Mouse (Mus musculus) liver, embryonic 15.5 days (tissue): ENCODE data around the gene Gm10309. TPM values are rescaled to one million over a fixed set of nuclear protein-coding genes. Genes with fewer than 3 reads are reported as not detected.

Source experiments
- ATAC-seq: fragments of 200-750 bp; cut with Nextera tagmentation; 2 replicates; pipeline ENCODE4 v1.8.0; 2017; ENCODE audit warnings: moderate number of reproducible peaks, mild to moderate bottlenecking, moderate library complexity; ENCODE audit not compliant: insufficient read depth
- H3K27ac ChIP-seq: fragments of 300-500 bp; sonication (generic); replicated peaks from 2 replicates; pipeline ENCODE4 v1.5.1; 2015; ENCODE audit warnings: mild to moderate bottlenecking, inconsistent platforms
- H3K27me3 ChIP-seq: fragments of 300-500 bp; sonication (generic); 2 replicates; pipeline ENCODE4 v1.6.1; 2015; ENCODE audit warnings: mild to moderate bottlenecking, inconsistent platforms
- H3K36me3 ChIP-seq: fragments of 300-500 bp; sonication (generic); replicated peaks from 2 replicates; pipeline ENCODE4 v1.6.1; 2015; ENCODE audit warnings: moderate library complexity, mild to moderate bottlenecking, inconsistent platforms
- H3K4me1 ChIP-seq: fragments of 300-500 bp; sonication (generic); replicated peaks from 2 replicates; pipeline ENCODE4 v1.6.1; 2015; ENCODE audit warnings: inconsistent platforms
- H3K4me2 ChIP-seq: fragments of 300-500 bp; sonication (generic); 2 replicates; pipeline ENCODE4 v1.6.1; 2015; ENCODE audit warnings: moderate library complexity, mild to moderate bottlenecking, inconsistent platforms
- H3K4me3 ChIP-seq: fragments of 300-500 bp; sonication (generic); replicated peaks from 2 replicates; pipeline ENCODE4 v1.5.1; 2015; ENCODE audit warnings: mild to moderate bottlenecking, inconsistent platforms
- H3K9ac ChIP-seq: fragments of 300-500 bp; sonication (generic); 2 replicates; pipeline ENCODE4 v1.6.1; 2015; ENCODE audit warnings: moderate library complexity, mild to moderate bottlenecking, inconsistent platforms
- H3K9me3 ChIP-seq: fragments of 300-500 bp; sonication (generic); replicated peaks from 2 replicates; pipeline ENCODE4 v1.6.1; 2016; ENCODE audit warnings: inconsistent platforms
- whole genome bisulfite sequencing: fragments of 180-500 bp; shearing (Covaris S2); methylation state at CpG from one replicate; pipeline ENCODE4 v1.1.7; 2015; ENCODE audit warnings: mixed read lengths; ENCODE audit not compliant: insufficient replicate concordance; 5-methylcytosine and 5-hydroxymethylcytosine counted together
- polyA plus RNA-seq: library from polyadenylated mRNA; unstranded; fragments of >200 nt; fragmentation: Nextera tagmentation; extraction: Ambion mirVana; gene quantifications from 2 replicates; pipeline ENCODE4 v1.2.1, GENCODE M21; 2015

The Gm10309 gene
- polyA plus RNA-seq, 1 experiment from 2014 or later, result not detected

DNA sequence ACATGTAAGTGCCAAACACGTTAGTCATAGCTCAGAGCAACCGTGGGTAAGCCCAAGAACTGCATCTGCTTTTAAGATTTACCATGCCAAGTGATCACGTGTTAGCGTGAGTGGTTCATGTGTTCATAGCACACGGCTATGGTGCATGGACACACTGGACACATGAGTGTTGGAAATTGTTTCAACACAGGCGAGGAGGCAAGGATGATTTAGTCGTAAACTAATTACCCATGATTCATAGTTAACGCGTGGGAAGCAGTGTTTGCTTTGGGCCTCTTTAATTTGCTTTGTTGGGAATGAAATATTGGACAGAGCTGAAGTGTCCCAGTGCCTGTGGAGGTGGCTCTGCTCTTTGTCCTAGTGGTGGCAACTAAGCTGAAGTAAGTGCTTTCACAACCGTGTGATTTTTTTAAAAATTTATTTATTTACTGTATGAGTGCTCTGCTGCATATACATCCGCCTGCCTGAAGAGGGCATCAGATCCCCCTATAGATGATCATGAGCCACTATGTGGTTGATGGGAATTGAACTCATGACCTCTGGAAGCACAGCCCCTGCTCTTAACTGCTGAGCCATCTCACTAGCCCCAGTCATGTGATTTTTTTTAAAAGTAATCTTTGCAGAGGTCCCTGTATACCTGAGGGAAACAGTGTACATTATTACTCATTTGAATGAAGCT is 46.6 kb downstream of the Gm10309 start:
- Histone ChIP-seq H3K4me3 (no peak overlapping the region), H3K27ac (no peak overlapping the region), H3K4me2 (no peak overlapping the region), H3K27me3 (no peaks in the 10 kb centered on the region), H3K4me1 (no peaks in the 10 kb centered on the region), H3K36me3 (no peaks in the 10 kb centered on the region), H3K9ac (no peak overlapping the region), H3K9me3 (no peaks in the 10 kb centered on the region)
- WGBS, result 59% methylated on average over 11 of the region's 11 CpGs
- no peak for ATAC-seq

DNA sequence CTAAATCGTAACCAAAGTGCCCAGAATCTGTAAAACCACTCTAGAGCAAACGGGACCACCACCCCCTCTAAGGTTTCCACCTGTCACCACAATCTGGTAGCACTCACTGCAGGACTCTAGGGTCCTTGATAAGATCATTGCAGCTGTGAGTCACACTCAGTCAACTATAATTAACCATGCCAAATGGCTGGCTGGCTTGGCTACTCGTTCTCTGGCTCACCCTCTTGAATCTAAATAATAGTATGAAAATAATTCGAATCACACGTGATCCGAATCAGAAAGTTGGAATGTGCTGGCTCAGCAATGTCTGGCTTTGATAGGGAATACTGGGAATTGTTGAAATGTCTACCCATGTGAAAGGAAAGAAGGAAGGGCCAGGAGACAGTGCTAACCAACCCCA is 48.5 kb downstream of the Gm10309 start:
- H3K9ac ChIP-seq, result no peak overlapping the region
- WGBS, result 63% methylated on average over 6 of the region's 6 CpGs
- H3K4me1 ChIP-seq, result no peaks in the 10 kb centered on the region
- H3K27ac ChIP-seq, result no peak overlapping the region
- no peak overlapping the region for H3K4me3 ChIP-seq
- H3K9me3 ChIP-seq, result no peaks in the 10 kb centered on the region
- H3K4me2 ChIP-seq, result no peak overlapping the region
- no peak for ATAC-seq
- H3K36me3 ChIP-seq, result no peaks in the 10 kb centered on the region
- no peaks in the 10 kb centered on the region for H3K27me3 ChIP-seq

DNA sequence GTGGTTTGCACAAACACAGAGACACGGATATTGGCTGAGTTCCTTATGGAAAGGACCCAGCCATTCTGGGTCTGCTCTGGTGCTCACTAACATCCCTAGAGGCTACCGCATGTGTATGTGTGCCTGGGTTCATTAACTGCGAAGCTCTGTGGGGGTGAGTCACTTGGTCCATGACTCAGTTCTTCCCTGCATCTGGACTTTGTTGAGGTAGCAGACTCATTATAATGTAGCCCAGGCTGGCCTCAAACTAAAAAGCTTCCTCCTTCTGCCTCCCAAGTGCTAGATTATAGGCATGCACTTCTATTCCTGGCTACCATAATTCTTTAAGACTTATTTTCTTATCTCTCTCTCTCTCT is 50.7 kb downstream of the Gm10309 start:
- no peaks in the 10 kb centered on the region for H3K4me1 ChIP-seq
- H3K9ac ChIP-seq, result no peak overlapping the region
- H3K4me2 ChIP-seq, result no peak overlapping the region
- no peak overlapping the region for H3K27ac ChIP-seq
- no peaks in the 10 kb centered on the region for H3K36me3 ChIP-seq
- H3K9me3 ChIP-seq, result no peaks in the 10 kb centered on the region
- WGBS, result 64% methylated on average over 3 of the region's 3 CpGs
- H3K4me3 ChIP-seq, result no peak overlapping the region
- no peaks in the 10 kb centered on the region for H3K27me3 ChIP-seq
- ATAC-seq, result no peak

DNA sequence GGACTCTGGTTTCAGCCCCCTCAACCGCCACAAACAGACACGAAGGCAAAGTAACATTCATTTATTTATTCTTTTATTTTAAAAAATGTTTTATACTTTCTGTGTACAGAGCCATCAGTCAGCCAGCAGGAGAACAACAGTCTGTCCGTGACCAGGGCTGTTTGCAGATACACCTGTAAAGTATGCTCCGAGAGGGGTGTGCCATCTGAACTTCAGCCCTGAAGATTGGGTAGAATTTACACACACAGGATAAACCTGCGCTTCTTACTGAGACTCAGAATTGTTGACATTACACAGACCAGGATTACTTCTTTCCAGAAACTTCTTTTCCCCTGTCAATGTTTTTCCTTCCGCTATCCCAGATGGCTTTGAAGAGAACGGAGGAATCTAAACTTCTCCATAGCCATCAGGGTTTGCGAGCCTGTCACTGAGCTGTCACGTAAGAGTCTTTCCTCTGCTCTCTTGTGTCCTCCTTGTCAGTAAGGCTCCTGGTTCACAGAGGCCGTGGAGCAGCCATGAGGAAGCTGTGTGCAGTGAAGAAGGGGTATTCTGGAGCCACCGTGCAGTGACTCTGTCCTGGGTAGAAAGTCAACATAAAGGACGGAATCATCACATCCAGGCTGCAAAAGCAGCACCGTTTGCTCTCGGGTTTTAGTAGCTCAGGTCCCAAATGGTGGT is 51.2 kb downstream of the Gm10309 start:
- H3K27ac ChIP-seq, result no peak overlapping the region
- H3K4me2 ChIP-seq, result no peak overlapping the region
- no peak for ATAC-seq
- no peaks in the 10 kb centered on the region for H3K36me3 ChIP-seq
- H3K27me3 ChIP-seq, result no peaks in the 10 kb centered on the region
- no peaks in the 10 kb centered on the region for H3K9me3 ChIP-seq
- 70% methylated on average over 14 of the region's 14 CpGs for WGBS
- no peak overlapping the region for H3K4me3 ChIP-seq
- H3K9ac ChIP-seq, result no peak overlapping the region
- H3K4me1 ChIP-seq, result no peaks in the 10 kb centered on the region

DNA sequence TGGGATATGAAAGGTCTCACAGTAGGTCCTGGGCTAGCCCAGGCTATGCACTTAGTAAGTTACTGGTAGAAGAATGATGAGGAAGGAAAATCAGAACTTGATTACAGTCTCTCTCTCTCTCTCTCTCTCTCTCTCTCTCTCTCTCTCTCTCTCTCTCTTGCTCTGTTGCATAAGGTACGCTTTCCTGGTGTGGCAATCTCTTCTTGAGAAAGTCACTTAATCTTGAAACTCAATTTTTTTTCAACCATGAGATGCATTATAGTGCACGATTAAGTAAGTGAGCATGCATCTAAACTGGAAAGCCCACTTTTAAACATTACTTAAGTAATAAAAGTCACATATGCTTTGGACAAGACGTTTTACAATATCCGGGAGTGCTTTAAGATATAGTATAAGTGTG is 52.1 kb downstream of the Gm10309 start:
- no peak for ATAC-seq
- no peak overlapping the region for H3K4me2 ChIP-seq
- 62% methylated on average over 4 of the region's 4 CpGs for WGBS
- H3K4me3 ChIP-seq, result no peak overlapping the region
- no peak overlapping the region for H3K9ac ChIP-seq
- H3K27ac ChIP-seq, result no peak overlapping the region
- H3K4me1 ChIP-seq, result no peaks in the 10 kb centered on the region
- H3K36me3 ChIP-seq, result no peaks in the 10 kb centered on the region
- no peaks in the 10 kb centered on the region for H3K27me3 ChIP-seq
- H3K9me3 ChIP-seq, result no peaks in the 10 kb centered on the region

Other genes starting within 250 kb of the Gm10309 start
- gene Epas1, start 248.5 kb upstream of the Gm10309 start, polyA plus RNA-seq, result 2.6 and 2.8 TPM in 2 replicates